Mouse (Mus musculus) bone marrow macrophage, adult 2 months (primary cell): Measurements from ENCODE around the gene Gm42517.

Experiments
- CTCF ChIP-seq: IDR thresholded peaks from 2 replicates; pipeline ENCODE4 v1.5.1; 2012; ENCODE audit warnings: low read depth, mild to moderate bottlenecking, low read length, moderate library complexity
- POLR2A ChIP-seq: IDR thresholded peaks from 2 replicates; pipeline ENCODE4 v1.6.1; 2012; ENCODE audit warnings: mild to moderate bottlenecking, low read depth, low read length, borderline replicate concordance

DNA sequence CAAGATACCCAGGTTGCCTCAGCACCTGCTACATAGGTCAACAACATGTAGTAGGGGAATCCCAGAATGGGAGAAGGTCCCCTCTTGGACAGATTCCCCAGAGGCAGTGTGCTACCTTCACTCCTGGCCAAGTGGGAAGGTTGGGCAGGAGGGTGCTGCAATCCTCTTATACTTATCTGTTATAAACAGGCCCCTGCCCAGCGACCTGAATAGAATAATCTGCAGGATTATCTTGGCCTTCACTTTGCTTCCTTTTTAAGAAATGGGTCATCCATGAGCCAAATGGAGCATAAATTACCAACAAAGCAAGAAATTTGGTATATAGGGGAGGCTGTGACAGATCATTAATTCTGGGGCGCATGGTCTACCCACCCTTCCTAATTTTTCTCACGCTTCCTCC lies 22.0 kb upstream of the Gm42517 start:
- TF ChIP-seq CTCF (no peak), POLR2A (no peak)
